Mouse (Mus musculus) ES-E14 (cell line): ENCODE results near the gene Birc6.

ENCODE experiments used
- CHD2 ChIP-seq: IDR thresholded peaks from 2 replicates; pipeline ENCODE4 v1.6.1; 2014; ENCODE audit warnings: mild to moderate bottlenecking, low read depth, low read length, inconsistent platforms
- MAFK ChIP-seq: IDR thresholded peaks from 2 replicates; pipeline ENCODE4 v1.6.1; 2014; ENCODE audit warnings: mild to moderate bottlenecking, low read depth, low read length, inconsistent platforms; ENCODE audit not compliant: insufficient read depth
- ZNF384 ChIP-seq: IDR thresholded peaks from 2 replicates; pipeline ENCODE4 v1.6.1; 2012; ENCODE audit warnings: low read depth, low read length, inconsistent platforms

DNA sequence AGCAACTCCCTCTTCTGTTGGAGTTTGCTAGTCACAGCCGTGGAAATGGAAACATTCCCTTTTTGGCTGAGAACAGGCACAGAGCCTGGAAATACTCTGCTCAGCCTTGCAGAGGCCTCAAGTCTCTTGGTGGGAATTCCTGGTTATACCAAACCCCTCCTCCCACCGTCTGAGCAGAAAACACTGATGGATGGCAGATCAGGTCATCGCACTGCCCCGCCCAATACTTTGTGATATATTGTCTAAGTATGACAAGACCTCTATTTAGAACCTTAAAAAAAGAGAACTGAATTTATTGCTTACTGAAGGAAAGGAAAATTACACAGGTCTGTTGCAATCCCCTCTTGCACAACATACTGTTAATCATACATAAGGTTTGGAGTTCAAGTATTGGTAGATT is 182.6 kb downstream of the Birc6 start:
- TF ChIP-seq ZNF384, result no peak
- TF ChIP-seq MAFK, result no peak
- no peak for TF ChIP-seq CHD2
